Mouse (Mus musculus) testis, adult 2 months (tissue): ENCODE measurements around the gene Kcne1l. TPM values are rescaled to one million over a fixed set of nuclear protein-coding genes. Genes with fewer than 3 reads are reported as not detected.

Experiments used
- H3K27ac ChIP-seq: fragments of 200-500 bp; 2 replicates; pipeline ENCODE4 v1.5.1; 2012; ENCODE audit warnings: low read depth, low read length; ENCODE audit not compliant: control insufficient read depth, insufficient read depth
- H3K27me3 ChIP-seq: fragments of 200-500 bp; 2 replicates; pipeline ENCODE4 v1.6.1; 2012; ENCODE audit warnings: mild to moderate bottlenecking, low read length, moderate library complexity; ENCODE audit not compliant: control insufficient read depth, insufficient read depth
- H3K36me3 ChIP-seq: fragments of 200-500 bp; 2 replicates; pipeline ENCODE4 v1.6.1; 2012; ENCODE audit warnings: mild to moderate bottlenecking, low read length; ENCODE audit not compliant: control insufficient read depth, insufficient read depth
- H3K4me1 ChIP-seq: fragments of 200-500 bp; 2 replicates; pipeline ENCODE4 v1.6.1; 2012; ENCODE audit warnings: low read length; ENCODE audit not compliant: control insufficient read depth, insufficient read depth
- H3K4me3 ChIP-seq: fragments of 200-500 bp; 2 replicates; pipeline ENCODE4 v1.5.1; 2012; ENCODE audit warnings: low read depth, mild to moderate bottlenecking, low read length, moderate library complexity, mixed read lengths; ENCODE audit not compliant: control insufficient read depth
- CTCF ChIP-seq: fragments of 200-500 bp; IDR thresholded peaks from 2 replicates; pipeline ENCODE4 v1.5.1; 2012; ENCODE audit warnings: low read depth, mild to moderate bottlenecking, inconsistent platforms, low read length, moderate library complexity; ENCODE audit not compliant: control insufficient read depth, insufficient read depth, insufficient replicate concordance
- POLR2A ChIP-seq: fragments of 200-500 bp; IDR thresholded peaks from 2 replicates; pipeline ENCODE4 v1.6.1; 2012; ENCODE audit warnings: low read depth, mild to moderate bottlenecking, inconsistent platforms, low read length, moderate library complexity; ENCODE audit not compliant: control insufficient read depth
- polyA plus RNA-seq: library from polyadenylated mRNA; depleted of rRNA; stranded (reverse); fragments of >200 nt; gene quantifications from 2 replicates; pipeline ENCODE4 v1.2.3, GENCODE M21; 2012; rRNA removed

Kcne1l gene
- polyA plus RNA-seq, 1 experiment: 0.10 TPM

DNA sequence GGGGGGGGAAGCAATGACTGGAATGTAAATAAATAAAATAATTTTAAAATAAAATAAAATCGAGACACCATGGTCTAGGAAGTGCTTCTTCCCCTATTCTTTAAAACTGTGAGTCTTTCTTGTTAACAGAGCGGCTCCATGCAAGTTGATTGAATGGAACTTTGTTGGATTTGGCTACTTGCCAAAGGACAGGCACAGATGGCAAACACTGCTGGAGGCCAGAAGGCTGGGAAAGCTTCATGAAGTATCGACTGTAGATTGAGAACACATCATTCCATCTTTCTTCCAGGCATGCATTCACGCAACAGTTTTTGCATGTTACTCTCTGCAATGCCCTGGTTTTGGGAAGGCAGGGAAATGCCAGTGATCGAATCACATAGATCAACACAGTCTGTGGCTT, 4.3 kb upstream of the Kcne1l start:
- Histone ChIP-seq H3K27ac (no peak overlapping the region), H3K27me3 (no peaks in the 10 kb centered on the region), H3K4me1 (peaks cover 7% of the 10 kb centered on the region), H3K4me3 (no peak overlapping the region), H3K36me3 (no peaks in the 10 kb centered on the region)
- TF ChIP-seq POLR2A (no peak), CTCF (no peak)

DNA sequence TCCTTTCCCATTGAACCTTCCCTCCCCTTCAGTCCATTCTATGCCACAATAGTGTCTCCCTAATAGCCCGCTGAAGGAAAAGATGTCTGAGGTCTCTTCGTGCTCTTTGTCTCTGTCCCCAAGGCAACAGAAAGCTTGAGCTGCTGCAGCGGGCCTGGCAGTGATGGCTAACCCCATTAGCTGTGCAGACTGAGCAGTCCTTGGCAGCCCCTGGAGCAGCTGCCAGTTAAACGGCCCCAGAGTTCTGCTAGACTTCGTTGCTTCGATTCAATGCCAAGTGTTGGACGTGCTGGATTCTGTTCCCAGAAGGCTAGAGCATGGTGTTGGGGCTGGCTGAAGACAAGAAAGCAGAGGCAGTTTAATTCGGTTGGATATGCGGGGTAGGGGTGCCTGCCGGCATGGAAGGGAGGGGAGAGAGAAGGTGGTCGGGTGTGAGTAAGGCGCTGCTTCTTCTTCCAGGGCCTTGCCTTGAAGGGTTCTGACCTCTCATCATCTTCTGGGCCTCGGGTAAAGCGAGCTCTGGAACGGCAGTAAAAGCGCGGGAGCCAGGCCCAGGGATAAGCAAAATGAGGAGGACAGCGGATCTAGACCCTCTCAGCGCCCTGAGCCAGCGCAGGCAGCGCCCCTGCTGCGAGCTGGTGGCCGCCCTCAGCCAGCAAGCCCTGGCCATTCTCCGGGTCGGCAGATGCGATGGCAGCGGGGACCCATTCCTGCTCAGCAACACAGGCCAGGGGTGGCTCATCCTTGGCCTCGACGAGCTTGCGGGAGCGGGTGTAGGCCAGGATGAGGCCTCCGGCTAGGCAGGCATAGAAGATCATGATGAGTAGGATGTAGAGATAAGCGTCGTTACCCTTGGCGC, 855 bp downstream of the Kcne1l start:
- TF ChIP-seq POLR2A (no peak), CTCF (no peak)
- peak overlapping the region; percentile 65 for H3K4me3 ChIP-seq
- no peaks in the 10 kb centered on the region for H3K27me3 ChIP-seq
- peaks cover 5% of the 10 kb centered on the region for H3K4me1 ChIP-seq
- no peaks in the 10 kb centered on the region for H3K36me3 ChIP-seq
- peak overlapping the region; percentile 55 for H3K27ac ChIP-seq

DNA sequence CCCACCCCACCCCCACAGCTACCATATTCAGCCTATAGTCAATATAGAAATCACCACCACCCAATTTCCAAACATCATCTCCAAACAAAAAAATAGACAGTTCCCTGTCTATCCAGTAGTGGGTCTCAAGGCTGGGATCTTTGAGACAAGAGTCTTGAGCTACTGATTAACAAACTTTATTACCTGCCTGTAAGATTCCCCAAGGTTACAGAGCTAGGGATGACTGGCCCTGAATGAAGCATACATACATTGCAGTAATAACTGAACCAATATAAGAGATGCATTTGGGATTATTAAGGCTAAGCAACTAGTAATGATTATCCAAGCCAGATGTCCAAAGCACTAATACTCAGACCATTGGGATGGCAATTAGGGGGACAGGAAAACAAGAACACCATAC, 1.5 kb downstream of the Kcne1l start:
- Histone ChIP-seq H3K27me3 (no peaks in the 10 kb centered on the region), H3K36me3 (no peaks in the 10 kb centered on the region), H3K27ac (peak overlapping the region; percentile 55; the same call in 1 of the 2 replicates), H3K4me3 (no peak overlapping the region), H3K4me1 (peaks cover 5% of the 10 kb centered on the region)
- TF ChIP-seq CTCF (no peak), POLR2A (no peak)

DNA sequence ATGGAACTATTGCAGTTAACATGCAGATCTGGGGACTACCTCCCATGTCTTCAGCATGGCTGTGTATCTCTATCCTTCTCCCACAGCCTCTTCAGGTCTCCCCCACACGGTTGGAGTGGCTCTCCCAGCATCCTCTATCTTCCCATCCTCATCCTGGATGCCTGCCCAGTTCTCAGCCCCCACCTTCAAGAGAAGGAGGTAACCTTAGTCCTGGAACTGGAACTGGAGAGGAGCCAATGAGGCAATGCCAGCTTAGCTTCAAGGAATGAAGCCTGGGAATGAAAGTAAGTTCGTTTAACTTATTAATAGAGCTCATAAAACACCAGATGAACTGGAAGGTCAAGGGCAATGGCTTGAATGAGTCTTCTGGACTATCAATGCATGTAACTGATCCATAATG, 2.6 kb downstream of the Kcne1l start:
- no peak overlapping the region for H3K4me3 ChIP-seq
- peaks cover 5% of the 10 kb centered on the region for H3K4me1 ChIP-seq
- no peak overlapping the region for H3K27ac ChIP-seq
- no peaks in the 10 kb centered on the region for H3K36me3 ChIP-seq
- no peak for TF ChIP-seq POLR2A
- TF ChIP-seq CTCF: no peak
- no peaks in the 10 kb centered on the region for H3K27me3 ChIP-seq

DNA sequence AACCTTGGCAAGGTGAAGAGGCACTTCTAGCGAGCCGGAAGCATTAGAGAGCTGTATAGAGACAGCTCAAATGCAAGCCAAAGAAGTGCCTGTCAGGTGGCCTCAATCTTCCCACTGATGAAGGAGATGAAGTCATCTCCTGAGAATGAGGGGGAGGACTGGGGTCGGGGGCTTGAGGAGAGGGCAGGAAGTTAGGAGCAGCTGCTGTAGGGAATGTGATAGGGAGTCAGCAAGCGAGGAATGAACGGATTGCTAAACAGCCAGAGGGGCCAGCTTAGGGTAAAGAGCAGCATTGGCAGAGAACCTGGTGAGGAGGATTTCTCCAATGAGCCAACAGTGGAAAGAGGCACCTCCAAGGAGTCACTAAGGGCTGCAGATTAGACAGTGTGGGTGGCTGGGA, 20.2 kb downstream of the Kcne1l start:
- no peak for TF ChIP-seq POLR2A
- TF ChIP-seq CTCF: no peak
- Histone ChIP-seq H3K27me3 (no peaks in the 10 kb centered on the region), H3K4me3 (no peak overlapping the region), H3K4me1 (no peaks in the 10 kb centered on the region), H3K36me3 (no peaks in the 10 kb centered on the region), H3K27ac (no peak overlapping the region)

DNA sequence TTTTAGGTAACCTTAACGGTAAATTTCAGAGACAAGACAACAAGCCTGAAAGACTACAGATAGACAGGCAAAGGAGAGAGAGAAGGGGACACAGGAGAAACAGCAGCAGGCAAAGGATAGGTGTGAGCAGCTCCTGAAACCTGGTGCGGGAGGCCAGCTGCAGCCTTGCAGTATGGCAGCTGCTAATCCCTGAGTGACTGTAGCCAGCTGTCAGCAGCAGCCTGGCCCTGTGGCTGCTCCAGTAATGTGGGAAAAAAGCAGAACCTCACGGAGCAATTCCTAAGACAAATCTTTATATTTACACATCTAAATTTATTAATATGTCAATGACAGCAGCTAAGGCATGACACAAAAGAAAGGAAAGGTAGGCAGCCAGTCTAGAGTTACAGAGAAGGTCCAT, 29.5 kb downstream of the Kcne1l start:
- Histone ChIP-seq H3K4me1 (no peaks in the 10 kb centered on the region), H3K27ac (no peak overlapping the region), H3K27me3 (no peaks in the 10 kb centered on the region), H3K4me3 (no peak overlapping the region), H3K36me3 (no peaks in the 10 kb centered on the region)
- no peak for TF ChIP-seq POLR2A
- no peak for TF ChIP-seq CTCF

DNA sequence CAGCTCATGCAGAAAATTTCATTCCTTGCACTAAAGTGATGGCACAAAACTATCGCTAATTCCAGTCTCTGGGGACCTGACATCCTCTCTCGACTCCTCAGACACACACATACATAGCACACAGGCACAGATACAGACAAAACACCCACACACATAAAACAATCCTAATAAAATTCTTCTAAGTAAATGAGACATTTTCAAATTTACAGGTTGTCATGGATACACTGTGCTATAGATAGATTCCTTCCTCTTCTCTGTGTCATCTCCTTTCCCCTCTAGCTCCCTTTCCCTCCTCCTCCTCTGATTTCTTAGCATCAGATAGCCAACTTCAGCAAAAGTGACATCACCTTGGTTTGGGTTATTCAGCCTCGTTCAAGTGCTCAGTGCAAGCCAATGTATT, 30.1 kb downstream of the Kcne1l start:
- Histone ChIP-seq H3K4me3 (no peak overlapping the region), H3K4me1 (no peaks in the 10 kb centered on the region), H3K27ac (no peak overlapping the region), H3K27me3 (no peaks in the 10 kb centered on the region), H3K36me3 (no peaks in the 10 kb centered on the region)
- TF ChIP-seq CTCF (no peak), POLR2A (no peak)

Other genes with a start within 250 kb of the Kcne1l start
- gene Gucy2f, start 109.4 kb downstream of the Kcne1l start, polyA plus RNA-seq: 0.02 and 0.04 TPM in 2 replicates
- 1.3 and 1.8 TPM in 2 replicates for gene Nxt2, start 79.5 kb downstream of the Kcne1l start, polyA plus RNA-seq
- gene Acsl4, start 84.2 kb upstream of the Kcne1l start, polyA plus RNA-seq: 2.3 and 2.8 TPM in 2 replicates